Mouse (Mus musculus): ENCODE measurements at regions not wholly inside any gene's neighbourhood (a gene's known extent, or its start where the extent isn't known, plus 50 kb on each side); places are given as distances from the start of the nearest gene placed in this dataset.

- Histone ChIP-seq H3K9ac (ENCODE audit: low read length) (no peak overlapping the region), H3K27me3 (ENCODE audit: control insufficient read depth, insufficient read depth, low read length) (no peaks in the 10 kb centered on the region), H3K36me3 (ENCODE audit: control insufficient read depth, insufficient read depth, low read length) (no peaks in the 10 kb centered on the region), H3K4me3 (ENCODE audit: low read depth, low read length) (no peak overlapping the region), H3K9me3 (ENCODE audit: control insufficient read depth, low read length) (no peaks in the 10 kb centered on the region), H3K4me2 (ENCODE audit: low read depth, severe bottlenecking) (no peak overlapping the region), H3K4me1 (ENCODE audit: control insufficient read depth, insufficient read depth, low read length) (no peaks in the 10 kb centered on the region), H3K27ac (replicated peaks; ENCODE audit: low read depth, low read length) (no peak overlapping the region)
- DNase-seq (ENCODE audit: low spot score) (no peak), ATAC-seq (ENCODE audit: insufficient number of reproducible peaks, low FRiP score, low TSS enrichment, low read depth) (no peak)
- 73% methylated on average over 3 of the region's 3 CpGs for WGBS
These were observed 154.2 kb downstream of the Cetn3 start for GRCm38 (mm10) chr13:81937061-81937460.

DNA sequence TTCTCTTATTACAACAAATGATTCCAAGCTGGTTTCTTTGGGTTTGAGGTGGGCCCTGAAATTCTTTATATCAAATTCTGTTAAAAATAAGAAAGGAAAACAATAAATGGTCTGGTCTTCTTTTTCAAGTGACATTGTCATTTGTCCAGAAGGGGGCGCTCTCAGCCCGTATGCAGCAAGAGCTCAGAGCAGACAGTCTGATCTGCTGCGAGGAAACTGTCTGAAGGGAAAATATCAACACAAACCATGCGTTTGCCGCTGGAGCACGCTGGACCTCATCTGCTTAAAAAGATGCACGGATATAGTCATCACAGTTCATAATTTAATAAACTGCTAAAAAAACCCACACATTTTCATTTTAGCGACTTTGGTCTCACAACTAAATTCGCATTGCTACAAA is 161.2 kb downstream of the Cetn3 start:
- Histone ChIP-seq H3K27ac (replicated peaks; ENCODE audit: low read depth, low read length) (no peak overlapping the region), H3K4me2 (ENCODE audit: low read depth, severe bottlenecking) (peak overlapping the region; percentile 31), H3K9me3 (ENCODE audit: control insufficient read depth, low read length) (no peaks in the 10 kb centered on the region), H3K9ac (ENCODE audit: low read length) (no peak overlapping the region), H3K27me3 (ENCODE audit: control insufficient read depth, insufficient read depth, low read length) (no peaks in the 10 kb centered on the region), H3K36me3 (ENCODE audit: control insufficient read depth, insufficient read depth, low read length) (no peaks in the 10 kb centered on the region), H3K4me1 (ENCODE audit: control insufficient read depth, insufficient read depth, low read length) (peaks cover 4% of the 10 kb centered on the region; the same call in 1 of the 2 replicates), H3K4me3 (ENCODE audit: low read depth, low read length) (no peak overlapping the region)
- WGBS = 14% methylated on average over 9 of the region's 9 CpGs
- DNase-seq (ENCODE audit: low spot score) (peak; percentile 89), ATAC-seq (ENCODE audit: insufficient number of reproducible peaks, low FRiP score, low TSS enrichment, low read depth) (peak; percentile 67; the same call in 1 of the 2 replicates)

DNA sequence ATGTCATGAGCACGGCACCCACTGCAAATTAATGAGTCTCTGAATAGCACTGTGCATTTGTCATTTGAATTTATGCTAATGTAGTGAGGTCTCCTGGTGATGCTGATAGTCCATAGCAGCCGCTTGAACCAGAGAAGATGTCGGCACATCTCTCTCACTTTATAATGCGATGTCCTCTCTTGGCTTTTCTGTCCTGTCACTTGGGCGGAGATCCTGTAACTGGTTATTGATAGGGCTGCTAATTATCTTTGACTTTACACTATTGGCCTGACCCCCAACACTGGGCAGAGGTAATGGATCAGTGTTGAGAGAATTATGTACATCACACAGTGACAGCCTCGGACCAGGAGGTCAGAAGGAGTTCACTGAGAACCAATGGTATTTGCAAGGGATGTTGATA is 161.6 kb downstream of the Cetn3 start:
- peak overlapping the region; percentile 31 for H3K4me2 ChIP-seq (ENCODE audit: low read depth, severe bottlenecking)
- ATAC-seq (ENCODE audit: insufficient number of reproducible peaks, low FRiP score, low TSS enrichment, low read depth) = peak; percentile 58; the same call in 1 of the 2 replicates
- 38% methylated on average over 6 of the region's 6 CpGs for WGBS
- H3K9me3 ChIP-seq (ENCODE audit: control insufficient read depth, low read length) = no peaks in the 10 kb centered on the region
- H3K9ac ChIP-seq (ENCODE audit: low read length) = no peak overlapping the region
- no peak overlapping the region for H3K27ac ChIP-seq (replicated peaks; ENCODE audit: low read depth, low read length)
- no peak overlapping the region for H3K4me3 ChIP-seq (ENCODE audit: low read depth, low read length)
- no peaks in the 10 kb centered on the region for H3K36me3 ChIP-seq (ENCODE audit: control insufficient read depth, insufficient read depth, low read length)
- H3K27me3 ChIP-seq (ENCODE audit: control insufficient read depth, insufficient read depth, low read length) = no peaks in the 10 kb centered on the region
- peaks cover 4% of the 10 kb centered on the region; the same call in 1 of the 2 replicates for H3K4me1 ChIP-seq (ENCODE audit: control insufficient read depth, insufficient read depth, low read length)
- no peak for DNase-seq (ENCODE audit: low spot score)

DNA sequence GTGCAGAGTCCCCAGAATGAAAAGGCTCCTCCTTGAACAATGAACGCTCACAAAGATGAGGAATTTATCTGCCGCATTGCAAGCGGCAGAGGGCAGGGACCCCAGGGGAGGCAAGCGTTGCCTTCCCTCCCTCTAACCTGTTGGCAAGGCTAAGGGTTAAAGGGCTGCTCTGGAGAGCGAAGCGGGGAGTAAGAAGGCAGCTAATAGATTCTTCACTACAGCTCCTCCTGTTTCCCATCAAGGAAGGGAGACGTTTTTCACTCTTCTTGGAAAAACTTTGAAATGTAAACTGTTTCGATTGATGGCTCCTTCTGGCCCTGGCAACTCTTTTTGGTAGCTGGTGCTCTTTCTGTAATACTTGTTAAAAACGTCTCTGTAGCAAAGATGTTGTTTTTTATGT is 162.9 kb downstream of the Cetn3 start:
- no peak overlapping the region for H3K4me3 ChIP-seq (ENCODE audit: low read depth, low read length)
- H3K9me3 ChIP-seq (ENCODE audit: control insufficient read depth, low read length) = no peaks in the 10 kb centered on the region
- peaks cover 4% of the 10 kb centered on the region; the same call in 1 of the 2 replicates for H3K4me1 ChIP-seq (ENCODE audit: control insufficient read depth, insufficient read depth, low read length)
- no peaks in the 10 kb centered on the region for H3K27me3 ChIP-seq (ENCODE audit: control insufficient read depth, insufficient read depth, low read length)
- WGBS = 4% methylated on average over 9 of the region's 9 CpGs
- no peaks in the 10 kb centered on the region for H3K36me3 ChIP-seq (ENCODE audit: control insufficient read depth, insufficient read depth, low read length)
- H3K9ac ChIP-seq (ENCODE audit: low read length) = no peak overlapping the region
- no peak overlapping the region for H3K27ac ChIP-seq (replicated peaks; ENCODE audit: low read depth, low read length)
- ATAC-seq (ENCODE audit: insufficient number of reproducible peaks, low FRiP score, low TSS enrichment, low read depth) (no peak), DNase-seq (ENCODE audit: low spot score) (no peak)
- H3K4me2 ChIP-seq (ENCODE audit: low read depth, severe bottlenecking) = peak overlapping the region; percentile 30; the same call in 1 of the 2 replicates

- 89% methylated on average over 2 of the region's 2 CpGs for WGBS
- Histone ChIP-seq H3K4me3 (ENCODE audit: low read depth, low read length) (no peak overlapping the region), H3K27ac (replicated peaks; ENCODE audit: low read depth, low read length) (no peak overlapping the region), H3K9me3 (ENCODE audit: control insufficient read depth, low read length) (no peaks in the 10 kb centered on the region), H3K36me3 (ENCODE audit: control insufficient read depth, insufficient read depth, low read length) (no peaks in the 10 kb centered on the region), H3K9ac (ENCODE audit: low read length) (no peak overlapping the region), H3K4me1 (ENCODE audit: control insufficient read depth, insufficient read depth, low read length) (no peaks in the 10 kb centered on the region), H3K4me2 (ENCODE audit: low read depth, severe bottlenecking) (no peak overlapping the region), H3K27me3 (ENCODE audit: control insufficient read depth, insufficient read depth, low read length) (no peaks in the 10 kb centered on the region)
- DNase-seq (ENCODE audit: low spot score) = no peak
- ATAC-seq (ENCODE audit: insufficient number of reproducible peaks, low FRiP score, low TSS enrichment, low read depth) = no peak
These were observed 182.6 kb downstream of the Cetn3 start for GRCm38 (mm10) chr13:81965431-81965830.

DNA sequence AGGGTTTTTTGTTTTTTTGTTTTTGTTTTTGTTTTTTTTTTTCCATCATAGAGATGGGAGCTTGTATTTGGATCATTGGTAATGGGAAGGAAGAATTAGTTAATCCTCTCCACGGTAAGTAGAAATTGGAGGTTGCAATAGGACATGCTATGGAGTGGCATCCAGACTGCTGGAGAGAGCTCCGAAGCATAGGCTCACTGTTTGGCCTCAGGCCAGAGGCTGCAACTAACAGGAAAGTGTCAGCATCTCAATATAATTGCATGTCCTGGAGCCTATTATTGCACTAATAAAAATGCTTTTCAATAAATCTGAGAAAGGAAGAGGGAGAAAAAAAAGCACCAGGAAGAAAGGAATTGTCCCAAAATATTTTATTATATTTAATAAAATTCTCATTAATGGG is 193.0 kb downstream of the Cetn3 start:
- DNase-seq (ENCODE audit: low spot score) (no peak), ATAC-seq (ENCODE audit: insufficient number of reproducible peaks, low FRiP score, low TSS enrichment, low read depth) (no peak)
- WGBS = 65% methylated on average over 2 of the region's 2 CpGs
- no peaks in the 10 kb centered on the region for H3K27me3 ChIP-seq (ENCODE audit: control insufficient read depth, insufficient read depth, low read length)
- H3K9me3 ChIP-seq (ENCODE audit: control insufficient read depth, low read length) = no peaks in the 10 kb centered on the region
- no peaks in the 10 kb centered on the region for H3K36me3 ChIP-seq (ENCODE audit: control insufficient read depth, insufficient read depth, low read length)
- no peak overlapping the region for H3K4me2 ChIP-seq (ENCODE audit: low read depth, severe bottlenecking)
- no peak overlapping the region for H3K4me3 ChIP-seq (ENCODE audit: low read depth, low read length)
- H3K9ac ChIP-seq (ENCODE audit: low read length) = no peak overlapping the region
- H3K4me1 ChIP-seq (ENCODE audit: control insufficient read depth, insufficient read depth, low read length) = no peaks in the 10 kb centered on the region
- H3K27ac ChIP-seq (replicated peaks; ENCODE audit: low read depth, low read length) = no peak overlapping the region

DNA sequence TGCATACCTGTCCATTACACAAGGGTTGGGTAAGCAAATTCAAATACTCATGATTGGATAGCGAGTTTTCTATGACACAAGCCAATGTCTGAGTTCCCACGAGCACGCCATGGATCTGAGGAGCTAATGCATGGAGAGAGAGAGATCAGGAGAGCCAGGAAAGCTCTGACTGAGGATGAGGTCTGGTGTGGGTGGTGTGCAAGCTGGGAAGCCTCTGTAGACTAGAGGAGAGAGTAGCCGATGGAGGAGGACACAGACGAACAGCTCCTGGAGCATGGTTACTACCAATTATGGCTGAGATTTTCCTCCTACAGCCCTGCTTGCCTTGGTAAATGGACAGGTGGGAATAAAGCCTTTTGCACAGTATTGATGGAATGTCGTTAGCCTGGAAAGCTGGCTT is 195.1 kb downstream of the Cetn3 start:
- H3K9me3 ChIP-seq (ENCODE audit: control insufficient read depth, low read length) = no peaks in the 10 kb centered on the region
- H3K9ac ChIP-seq (ENCODE audit: low read length) = no peak overlapping the region
- H3K36me3 ChIP-seq (ENCODE audit: control insufficient read depth, insufficient read depth, low read length) = no peaks in the 10 kb centered on the region
- ATAC-seq (ENCODE audit: insufficient number of reproducible peaks, low FRiP score, low TSS enrichment, low read depth) (no peak), DNase-seq (ENCODE audit: low spot score) (no peak)
- H3K4me3 ChIP-seq (ENCODE audit: low read depth, low read length) = no peak overlapping the region
- H3K27me3 ChIP-seq (ENCODE audit: control insufficient read depth, insufficient read depth, low read length) = no peaks in the 10 kb centered on the region
- no peak overlapping the region for H3K4me2 ChIP-seq (ENCODE audit: low read depth, severe bottlenecking)
- H3K4me1 ChIP-seq (ENCODE audit: control insufficient read depth, insufficient read depth, low read length) = no peaks in the 10 kb centered on the region
- no peak overlapping the region for H3K27ac ChIP-seq (replicated peaks; ENCODE audit: low read depth, low read length)
- 71% methylated on average over 6 of the region's 6 CpGs for WGBS

DNA sequence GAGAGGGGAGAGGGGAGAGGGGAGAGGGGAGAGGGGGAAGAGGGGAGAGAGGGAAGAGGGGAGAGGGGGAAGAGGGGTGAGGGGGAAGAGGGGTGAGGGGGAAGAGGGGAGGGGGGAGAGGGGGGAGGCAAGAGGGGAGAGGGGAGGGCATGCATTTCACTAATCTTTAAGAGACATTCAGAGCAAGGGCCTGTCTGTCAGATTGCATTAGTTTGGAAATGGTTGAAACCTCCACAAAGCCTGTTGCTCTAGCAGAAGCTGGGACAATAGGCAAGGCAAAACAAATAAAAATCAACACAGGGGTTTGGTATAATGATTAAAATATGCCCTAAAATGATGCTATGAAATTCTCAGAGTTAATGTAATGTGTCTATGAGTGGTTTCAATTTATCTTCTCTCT is 196.4 kb downstream of the Cetn3 start:
- H3K27ac ChIP-seq (replicated peaks; ENCODE audit: low read depth, low read length) = no peak overlapping the region
- no peaks in the 10 kb centered on the region for H3K9me3 ChIP-seq (ENCODE audit: control insufficient read depth, low read length)
- DNase-seq (ENCODE audit: low spot score) (no peak), ATAC-seq (ENCODE audit: insufficient number of reproducible peaks, low FRiP score, low TSS enrichment, low read depth) (no peak)
- no peak overlapping the region for H3K9ac ChIP-seq (ENCODE audit: low read length)
- H3K27me3 ChIP-seq (ENCODE audit: control insufficient read depth, insufficient read depth, low read length) = no peaks in the 10 kb centered on the region
- no peaks in the 10 kb centered on the region for H3K36me3 ChIP-seq (ENCODE audit: control insufficient read depth, insufficient read depth, low read length)
- H3K4me2 ChIP-seq (ENCODE audit: low read depth, severe bottlenecking) = no peak overlapping the region
- H3K4me1 ChIP-seq (ENCODE audit: control insufficient read depth, insufficient read depth, low read length) = no peaks in the 10 kb centered on the region
- H3K4me3 ChIP-seq (ENCODE audit: low read depth, low read length) = no peak overlapping the region

DNA sequence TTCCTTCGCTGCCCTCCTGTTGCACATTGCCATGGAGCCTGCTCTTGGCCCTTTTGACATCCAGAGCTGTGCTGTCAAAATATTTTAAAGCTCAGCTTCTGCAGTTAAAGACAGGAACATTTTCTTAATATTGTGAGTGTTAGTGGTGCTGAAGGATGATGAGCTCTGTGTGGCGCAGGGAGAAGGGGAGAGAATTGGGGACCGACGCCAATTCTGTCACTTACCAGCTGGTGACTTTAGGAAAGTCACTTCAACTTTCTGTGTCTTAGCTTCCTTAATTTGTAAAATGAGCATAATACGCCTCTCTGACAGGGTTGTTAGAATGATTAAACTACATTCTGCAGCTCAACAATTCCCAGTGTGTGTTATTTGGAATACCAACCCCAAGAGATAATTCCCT is 197.2 kb downstream of the Cetn3 start:
- no peak for DNase-seq (ENCODE audit: low spot score)
- H3K9ac ChIP-seq (ENCODE audit: low read length) = no peak overlapping the region
- no peaks in the 10 kb centered on the region for H3K36me3 ChIP-seq (ENCODE audit: control insufficient read depth, insufficient read depth, low read length)
- H3K4me2 ChIP-seq (ENCODE audit: low read depth, severe bottlenecking) = no peak overlapping the region
- 86% methylated on average over 5 of the region's 5 CpGs for WGBS
- no peak overlapping the region for H3K4me3 ChIP-seq (ENCODE audit: low read depth, low read length)
- no peak for ATAC-seq (ENCODE audit: insufficient number of reproducible peaks, low FRiP score, low TSS enrichment, low read depth)
- H3K27me3 ChIP-seq (ENCODE audit: control insufficient read depth, insufficient read depth, low read length) = no peaks in the 10 kb centered on the region
- H3K4me1 ChIP-seq (ENCODE audit: control insufficient read depth, insufficient read depth, low read length) = no peaks in the 10 kb centered on the region
- H3K9me3 ChIP-seq (ENCODE audit: control insufficient read depth, low read length) = no peaks in the 10 kb centered on the region
- H3K27ac ChIP-seq (replicated peaks; ENCODE audit: low read depth, low read length) = no peak overlapping the region
